Comparison of ENCODE assay signal across 8 mouse cellular contexts in genomic region chr9:48538688-48539087, GRCm38 (mm10). TPM values are rescaled to one million over a fixed set of nuclear protein-coding genes. Genes with fewer than 3 reads are reported as not detected.
A peak's percentile ranks its signal among the peaks of the same experiment; 100 is the strongest.
DNase-seq lines count a peak whose midpoint lies in the region; ATAC-seq lines count a peak whose summit lies in the region.

No protein-coding gene starts in this region.

- 7% methylated on average over 12 of the region's 12 CpGs for WGBS in hindbrain, embryonic 12.5 days
- 15% methylated on average over 12 of the region's 12 CpGs for WGBS in midbrain, embryonic 10.5 days

- peak overlapping the region; percentile 16 for H3K4me3 ChIP-seq in hindbrain, embryonic 12.5 days
- H3K4me3 ChIP-seq in midbrain, embryonic 10.5 days = peak overlapping the region; percentile 46

- ATAC-seq in frontal cortex, adult (ENCODE audit: low TSS enrichment) = no peak; the same call in 1 of the 2 replicates
- no peak for ATAC-seq in hindbrain, embryonic 12.5 days (ENCODE audit: low FRiP score)

- no peak overlapping the region for H3K9ac ChIP-seq in hindbrain, embryonic 12.5 days

- 0 out of 2 replicates have a peak, but pooled peaks cover 2% of the 10 kb centered on the region for H3K27me3 ChIP-seq in hindbrain, embryonic 12.5 days
- H3K27me3 ChIP-seq in midbrain, embryonic 10.5 days (ENCODE audit: low read depth, poor library complexity, severe bottlenecking) = peaks cover 35% of the 10 kb centered on the region

- H3K36me3 ChIP-seq in hindbrain, embryonic 12.5 days = no peaks in the 10 kb centered on the region
- H3K36me3 ChIP-seq in midbrain, embryonic 10.5 days = no peaks in the 10 kb centered on the region

- H3K27ac ChIP-seq in hindbrain, embryonic 12.5 days = no peak overlapping the region
- H3K27ac ChIP-seq in midbrain, embryonic 10.5 days (replicated peaks) = no peak overlapping the region

- peak overlapping the region; percentile 47 for H3K4me2 ChIP-seq in hindbrain, embryonic 12.5 days (replicated peaks)

- peak; percentile 11 to 21 for DNase-seq in frontal cortex, postnatal 10 days (ENCODE audit: low spot score in 2 of 2)
- peak; percentile 47 to 59 for DNase-seq in right cerebral cortex, postnatal 10 days (ENCODE audit: low spot score in 2 of 2)
- DNase-seq in right cerebral cortex, postnatal 25 days = no peak
- peak; percentile 26 for DNase-seq in midbrain, embryonic 10.5 days (ENCODE audit: low spot score)
- DNase-seq in ovary, postnatal 14 days (ENCODE audit: low spot score) = no peak
- no peak for DNase-seq in urinary bladder, postnatal 4 days (ENCODE audit: low spot score in 2 of 2)

- H3K4me1 ChIP-seq in hindbrain, embryonic 12.5 days = peaks cover 8% of the 10 kb centered on the region; the same call in 1 of the 2 replicates
- peaks cover 11% of the 10 kb centered on the region for H3K4me1 ChIP-seq in midbrain, embryonic 10.5 days

- H3K9me3 ChIP-seq in hindbrain, embryonic 12.5 days (replicated peaks) = no peaks in the 10 kb centered on the region
- peaks cover 14% of the 10 kb centered on the region for H3K9me3 ChIP-seq in midbrain, embryonic 10.5 days (replicated peaks)

RNA-seq across cellular contexts. Expression of gene Gm5617, which starts 43.4 kb away (rescaled TPM):
- 37.6 and 39.5 TPM in 2 replicates for polyA plus RNA-seq in hindbrain, embryonic 12.5 days (2016; fragmentation: Nextera tagmentation; extraction: Ambion mirVana)
- 34.1 and 36.7 TPM in 2 replicates for polyA plus RNA-seq in midbrain, embryonic 10.5 days (2016; fragmentation: Nextera tagmentation; extraction: Ambion mirVana)

RNA-seq across cellular contexts. Expression of gene Rbm7, which starts 43.6 kb away (rescaled TPM):
- 100 and 101 TPM in 2 replicates for polyA plus RNA-seq in hindbrain, embryonic 12.5 days (2016; fragmentation: Nextera tagmentation; extraction: Ambion mirVana)
- polyA plus RNA-seq in midbrain, embryonic 10.5 days (2016; fragmentation: Nextera tagmentation; extraction: Ambion mirVana) = 106 and 112 TPM in 2 replicates

RNA-seq across cellular contexts. Expression of gene Rexo2, which starts 58.3 kb away (rescaled TPM):
- polyA plus RNA-seq in hindbrain, embryonic 12.5 days (2016; fragmentation: Nextera tagmentation; extraction: Ambion mirVana) = 81.3 and 85.6 TPM in 2 replicates
- 95.2 and 110 TPM in 2 replicates for polyA plus RNA-seq in midbrain, embryonic 10.5 days (2016; fragmentation: Nextera tagmentation; extraction: Ambion mirVana)

Comparison
In these comparisons a context has a peak if more than half of its experiments do, and no peak if none do; other contexts are left out.
1. DNase-seq: peak in frontal cortex, postnatal 10 days (2 of 2), right cerebral cortex, postnatal 10 days (2 of 2) and midbrain, embryonic 10.5 days (single experiment); none in right cerebral cortex, postnatal 25 days (single experiment), ovary, postnatal 14 days (single experiment) and urinary bladder, postnatal 4 days (0 of 2).